Mouse (Mus musculus): ENCODE measurements around the gene Ccr6. TPM values are rescaled to one million over a fixed set of nuclear protein-coding genes. Genes with fewer than 3 reads are reported as not detected.

Gene Ccr6
- polyA plus RNA-seq, 1 experiment = 3.6 TPM

DNA sequence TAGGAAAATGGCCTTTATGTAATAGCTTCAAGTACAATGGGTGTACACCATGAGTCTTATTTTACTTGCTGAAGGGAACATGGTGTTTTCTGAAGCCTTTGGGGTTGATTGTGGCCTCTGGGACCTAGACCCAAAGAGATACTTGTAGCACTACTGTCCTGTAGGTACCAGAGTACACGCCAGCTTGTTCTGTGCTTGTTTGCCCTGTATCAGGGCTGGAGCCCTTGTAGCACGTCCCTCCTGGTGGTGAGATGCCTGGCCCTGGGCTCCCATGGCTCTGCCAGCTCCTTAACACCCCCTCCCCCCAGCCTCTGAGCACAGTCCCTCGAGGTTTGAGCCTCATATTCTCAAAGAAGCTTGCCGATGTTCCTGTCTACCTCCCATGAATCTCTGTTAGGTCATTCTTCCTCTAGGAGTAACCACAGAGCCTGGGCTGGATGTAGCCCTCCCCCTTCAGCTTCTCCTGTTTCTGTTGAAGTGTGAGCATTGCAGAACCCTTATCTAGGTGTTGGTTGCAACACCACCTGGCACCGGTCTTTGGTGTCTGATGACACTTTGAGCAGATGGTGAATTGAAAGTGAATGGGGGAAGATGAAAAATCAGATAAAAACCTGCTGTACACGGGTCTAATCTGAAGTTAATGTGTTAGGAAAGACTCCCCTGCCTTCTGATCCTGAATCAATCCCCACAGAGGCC, 36.4 kb downstream of the Ccr6 start:
- 25% methylated on average over 6 of the region's 6 CpGs for WGBS
- Histone ChIP-seq H3K36me3 (ENCODE audit: control insufficient read depth, insufficient read depth, low read length) (no peaks in the 10 kb centered on the region), H3K27me3 (ENCODE audit: control insufficient read depth, insufficient read depth, low read length) (peaks cover 4% of the 10 kb centered on the region; the same call in 1 of the 2 replicates), H3K27ac (ENCODE audit: insufficient read depth, low read depth, low read length) (no peak overlapping the region), H3K4me1 (ENCODE audit: control insufficient read depth, insufficient read depth, insufficient read length, low read length) (peaks cover 2% of the 10 kb centered on the region; the same call in 1 of the 2 replicates), H3K4me3 (ENCODE audit: low read depth, low read length) (no peak overlapping the region)
- no peak for TF ChIP-seq POLR2A (IDR thresholded peaks at IDR 0.05; ENCODE audit: low read depth, low read length)
- no peak for TF ChIP-seq CTCF (IDR thresholded peaks at IDR 0.05; ENCODE audit: extremely low read depth, insufficient read length, insufficient replicate concordance, low read depth, low read length)

GRCm38 (mm10) chr17:8272951-8273350, 37.1 kb downstream of the Ccr6 start:
- 20% methylated on average over 6 of the region's 6 CpGs for WGBS
- peaks cover 2% of the 10 kb centered on the region; the same call in 1 of the 2 replicates for H3K4me1 ChIP-seq (ENCODE audit: control insufficient read depth, insufficient read depth, insufficient read length, low read length)
- H3K27ac ChIP-seq (ENCODE audit: insufficient read depth, low read depth, low read length) = no peak overlapping the region
- no peak overlapping the region for H3K4me3 ChIP-seq (ENCODE audit: low read depth, low read length)
- TF ChIP-seq POLR2A (IDR thresholded peaks at IDR 0.05; ENCODE audit: low read depth, low read length) = no peak
- TF ChIP-seq CTCF (IDR thresholded peaks at IDR 0.05; ENCODE audit: extremely low read depth, insufficient read length, insufficient replicate concordance, low read depth, low read length) = no peak
- H3K27me3 ChIP-seq (ENCODE audit: control insufficient read depth, insufficient read depth, low read length) = peaks cover 4% of the 10 kb centered on the region; the same call in 1 of the 2 replicates
- H3K36me3 ChIP-seq (ENCODE audit: control insufficient read depth, insufficient read depth, low read length) = no peaks in the 10 kb centered on the region

GRCm38 (mm10) chr17:8276071-8276470, 40.2 kb downstream of the Ccr6 start:
- 55% methylated on average over 4 of the region's 4 CpGs for WGBS

GRCm38 (mm10) chr17:8276680-8277079, 40.8 kb downstream of the Ccr6 start:
- TF ChIP-seq POLR2A (IDR thresholded peaks at IDR 0.05; ENCODE audit: low read depth, low read length) = no peak
- Histone ChIP-seq H3K27me3 (ENCODE audit: control insufficient read depth, insufficient read depth, low read length) (0 out of 2 replicates have a peak, but pooled peaks cover 4% of the 10 kb centered on the region), H3K4me1 (ENCODE audit: control insufficient read depth, insufficient read depth, insufficient read length, low read length) (peaks cover 2% of the 10 kb centered on the region; the same call in 1 of the 2 replicates), H3K36me3 (ENCODE audit: control insufficient read depth, insufficient read depth, low read length) (no peaks in the 10 kb centered on the region), H3K27ac (ENCODE audit: insufficient read depth, low read depth, low read length) (no peak overlapping the region), H3K4me3 (ENCODE audit: low read depth, low read length) (no peak overlapping the region)
- WGBS = 69% methylated on average over 7 of the region's 7 CpGs

More at GRCm38 (mm10) chr17:8276071-8276470, 40.2 kb downstream of the Ccr6 start:
- peaks cover 2% of the 10 kb centered on the region; the same call in 1 of the 2 replicates for H3K4me1 ChIP-seq (ENCODE audit: control insufficient read depth, insufficient read depth, insufficient read length, low read length)
- peaks cover 4% of the 10 kb centered on the region; the same call in 1 of the 2 replicates for H3K27me3 ChIP-seq (ENCODE audit: control insufficient read depth, insufficient read depth, low read length)
- H3K4me3 ChIP-seq (ENCODE audit: low read depth, low read length) = no peak overlapping the region
- no peak for TF ChIP-seq POLR2A (IDR thresholded peaks at IDR 0.05; ENCODE audit: low read depth, low read length)
- no peak for TF ChIP-seq CTCF (IDR thresholded peaks at IDR 0.05; ENCODE audit: extremely low read depth, insufficient read length, insufficient replicate concordance, low read depth, low read length)
- no peaks in the 10 kb centered on the region for H3K36me3 ChIP-seq (ENCODE audit: control insufficient read depth, insufficient read depth, low read length)
- no peak overlapping the region for H3K27ac ChIP-seq (ENCODE audit: insufficient read depth, low read depth, low read length)

GRCm38 (mm10) chr17:8277266-8277665, 41.4 kb downstream of the Ccr6 start:
- no peak for TF ChIP-seq POLR2A (IDR thresholded peaks at IDR 0.05; ENCODE audit: low read depth, low read length)
- no peak for TF ChIP-seq CTCF (IDR thresholded peaks at IDR 0.05; ENCODE audit: extremely low read depth, insufficient read length, insufficient replicate concordance, low read depth, low read length)
- H3K27me3 ChIP-seq (ENCODE audit: control insufficient read depth, insufficient read depth, low read length) = 0 out of 2 replicates have a peak, but pooled peaks cover 4% of the 10 kb centered on the region
- H3K4me3 ChIP-seq (ENCODE audit: low read depth, low read length) = no peak overlapping the region
- no peaks in the 10 kb centered on the region for H3K36me3 ChIP-seq (ENCODE audit: control insufficient read depth, insufficient read depth, low read length)
- no peak overlapping the region for H3K27ac ChIP-seq (ENCODE audit: insufficient read depth, low read depth, low read length)
- 88% methylated on average over 3 of the region's 3 CpGs for WGBS
- peaks cover 2% of the 10 kb centered on the region; the same call in 1 of the 2 replicates for H3K4me1 ChIP-seq (ENCODE audit: control insufficient read depth, insufficient read depth, insufficient read length, low read length)

DNA sequence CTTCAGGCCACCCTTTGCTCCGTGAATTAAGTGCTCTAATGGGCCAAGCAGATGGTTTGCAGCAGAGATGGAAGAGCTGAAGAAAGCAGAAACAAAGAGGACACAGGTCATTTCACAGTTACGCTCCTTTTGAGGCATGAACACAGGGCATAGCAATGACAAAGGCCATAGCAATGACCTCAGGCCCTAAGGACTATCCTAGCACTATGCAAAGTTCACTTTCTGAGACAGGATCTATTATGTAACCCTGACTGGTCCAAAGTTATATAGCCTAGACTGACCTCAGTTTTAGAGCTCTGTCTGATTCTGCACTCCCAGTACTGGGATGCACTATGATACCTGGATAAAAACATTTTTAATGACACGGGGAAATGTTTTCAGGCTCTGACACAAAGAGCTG, 42.5 kb downstream of the Ccr6 start:
- H3K36me3 ChIP-seq (ENCODE audit: control insufficient read depth, insufficient read depth, low read length) = no peaks in the 10 kb centered on the region
- WGBS = 57% methylated on average over 3 of the region's 3 CpGs
- 0 out of 2 replicates have a peak, but pooled peaks cover 1% of the 10 kb centered on the region for H3K27me3 ChIP-seq (ENCODE audit: control insufficient read depth, insufficient read depth, low read length)
- H3K27ac ChIP-seq (ENCODE audit: insufficient read depth, low read depth, low read length) = no peak overlapping the region
- TF ChIP-seq CTCF (IDR thresholded peaks at IDR 0.05; ENCODE audit: extremely low read depth, insufficient read length, insufficient replicate concordance, low read depth, low read length) (no peak), POLR2A (IDR thresholded peaks at IDR 0.05; ENCODE audit: low read depth, low read length) (no peak)
- H3K4me1 ChIP-seq (ENCODE audit: control insufficient read depth, insufficient read depth, insufficient read length, low read length) = peaks cover 2% of the 10 kb centered on the region; the same call in 1 of the 2 replicates
- no peak overlapping the region for H3K4me3 ChIP-seq (ENCODE audit: low read depth, low read length)

DNA sequence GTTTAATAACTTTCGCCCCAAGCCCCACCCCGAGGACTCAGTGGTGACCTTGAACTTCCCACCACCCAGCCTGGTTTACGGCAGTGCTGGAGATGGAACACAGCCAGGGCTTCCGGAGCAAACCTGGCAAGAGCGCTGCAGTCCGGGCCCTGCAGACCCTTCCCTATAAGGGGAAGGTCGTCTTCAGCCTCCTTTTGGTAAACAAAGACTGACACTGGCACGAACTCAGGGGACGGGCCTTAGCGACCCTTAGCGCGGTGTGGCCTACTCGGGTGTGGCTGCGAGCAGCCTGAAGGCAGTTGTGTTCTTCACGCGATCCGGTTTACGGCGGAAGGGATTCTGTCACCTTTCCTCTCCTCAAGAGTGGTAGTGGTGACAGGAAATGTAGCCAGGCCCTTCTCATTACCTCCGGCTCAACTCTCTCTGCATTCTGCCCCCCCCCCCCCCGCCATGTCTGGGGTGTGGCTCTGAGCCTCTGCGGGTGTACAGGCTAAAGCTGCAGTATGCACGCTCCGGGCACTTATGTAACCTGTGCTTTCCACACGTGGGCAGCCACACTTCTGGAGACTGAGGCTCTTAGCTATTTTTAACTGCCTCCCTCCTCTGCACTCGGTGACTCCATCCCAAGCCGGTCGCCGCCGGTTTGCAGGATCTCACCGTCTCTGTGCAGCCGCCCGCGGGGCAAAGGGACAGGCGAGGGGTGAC, 47.1 kb downstream of the Ccr6 start, which contains the start of gene Mpc1:
TSS of gene Mpc1 (plus strand) at position 84 of the 705 bp plus-strand sequence.
- TF ChIP-seq CTCF (IDR thresholded peaks at IDR 0.05; ENCODE audit: extremely low read depth, insufficient read length, insufficient replicate concordance, low read depth, low read length) = no peak
- 0 out of 2 replicates have a peak, but pooled peaks have one; percentile 30 for TF ChIP-seq POLR2A (IDR thresholded peaks at IDR 0.05; ENCODE audit: low read depth, low read length)
- Histone ChIP-seq H3K27me3 (ENCODE audit: control insufficient read depth, insufficient read depth, low read length) (no peaks in the 10 kb centered on the region), H3K4me3 (ENCODE audit: low read depth, low read length) (peak within 1 kb of the TSS; percentile 87), H3K36me3 (ENCODE audit: control insufficient read depth, insufficient read depth, low read length) (no peaks in the 10 kb centered on the region), H3K4me1 (ENCODE audit: control insufficient read depth, insufficient read depth, insufficient read length, low read length) (peaks cover 5% of the 10 kb centered on the region; the same call in 1 of the 2 replicates), H3K27ac (ENCODE audit: insufficient read depth, low read depth, low read length) (peak within 1 kb of the TSS; percentile 100)
- WGBS = under 1% methylated on average over 35 of the region's 35 CpGs
